Mouse (Mus musculus) brain, adult 2 months (tissue): ENCODE results near the gene Hoxb2.

Experiments
- DNase-seq: peaks from one replicate; pipeline ENCODE4 v3.0.0; 2011; ENCODE audit warnings: low read depth, low spot score

Hoxb2 gene

GRCm38 (mm10) chr11:96350791-96351190 lies 466 bp downstream of the Hoxb2 start:
- no peak for DNase-seq

- no peak for DNase-seq
Observed at GRCm38 (mm10) chr11:96351312-96351711, 987 bp downstream of the Hoxb2 start.

GRCm38 (mm10) chr11:96351831-96352230 lies 1.5 kb downstream of the Hoxb2 start:
- DNase-seq = no peak

- no peak for DNase-seq
Observed at GRCm38 (mm10) chr11:96352691-96353521, 2.6 kb downstream of the Hoxb2 start.

- DNase-seq = no peak
Observed at GRCm38 (mm10) chr11:96353522-96353841, 3.2 kb downstream of the Hoxb2 start.

GRCm38 (mm10) chr11:96353939-96354338 lies 3.6 kb downstream of the Hoxb2 start:
- no peak for DNase-seq

- DNase-seq = no peak
Observed at GRCm38 (mm10) chr11:96354376-96354775, 4.1 kb downstream of the Hoxb2 start.

GRCm38 (mm10) chr11:96354801-96355311 lies 4.5 kb downstream of the Hoxb2 start:
- no peak for DNase-seq

GRCm38 (mm10) chr11:96363807-96364206 lies 13.5 kb downstream of the Hoxb2 start:
- DNase-seq = no peak

- no peak for DNase-seq
Observed at GRCm38 (mm10) chr11:96365441-96366091, 15.2 kb downstream of the Hoxb2 start, which contains the start of gene Hoxb1. Gene Hoxb1, plus strand, starts transcription at chr11:96365752.

- no peak for DNase-seq
Observed at GRCm38 (mm10) chr11:96366092-96367041, 16.0 kb downstream of the Hoxb2 start.

GRCm38 (mm10) chr11:96367141-96367540 lies 16.8 kb downstream of the Hoxb2 start:
- no peak for DNase-seq

GRCm38 (mm10) chr11:96368686-96369085 lies 18.4 kb downstream of the Hoxb2 start:
- DNase-seq = no peak

GRCm38 (mm10) chr11:96369140-96369539 lies 18.8 kb downstream of the Hoxb2 start:
- DNase-seq = no peak

- DNase-seq = no peak
Observed at GRCm38 (mm10) chr11:96371726-96372125, 21.4 kb downstream of the Hoxb2 start.

- DNase-seq = no peak
Observed at GRCm38 (mm10) chr11:96372519-96372918, 22.2 kb downstream of the Hoxb2 start.

- DNase-seq = no peak
Observed at GRCm38 (mm10) chr11:96374810-96375209, 24.5 kb downstream of the Hoxb2 start.

GRCm38 (mm10) chr11:96383381-96383780 lies 33.1 kb downstream of the Hoxb2 start:
- no peak for DNase-seq

- no peak for DNase-seq
Observed at GRCm38 (mm10) chr11:96387635-96388034, 37.3 kb downstream of the Hoxb2 start.

- no peak for DNase-seq
Observed at GRCm38 (mm10) chr11:96396772-96397626, 46.7 kb downstream of the Hoxb2 start.

GRCm38 (mm10) chr11:96397806-96398335 lies 47.5 kb downstream of the Hoxb2 start:
- no peak for DNase-seq
